Mouse (Mus musculus) embryonic facial prominence, embryonic 11.5 days (tissue): Measurements from ENCODE around the gene Slc7a4. TPM values are rescaled to one million over a fixed set of nuclear protein-coding genes. Genes with fewer than 3 reads are reported as not detected.

ENCODE experiments used
- ATAC-seq: fragments of 200-750 bp; cut with Nextera tagmentation; replicated peaks from 2 replicates; pipeline ENCODE4 v1.8.0; 2017; ENCODE audit warnings: low read depth; ENCODE audit not compliant: insufficient number of reproducible peaks, low FRiP score, low TSS enrichment
- DNase-seq: peaks from one replicate; pipeline ENCODE4 v3.0.0-alpha.2; 2015; ENCODE audit warnings: low spot score
- H3K27ac ChIP-seq: fragments of 300-500 bp; sonication (generic); replicated peaks from 2 replicates; pipeline ENCODE4 v1.5.1; 2014; ENCODE audit warnings: mild to moderate bottlenecking, low read depth, low read length, control low read depth
- H3K27me3 ChIP-seq: fragments of 300-500 bp; sonication (generic); 2 replicates; pipeline ENCODE4 v1.6.1; 2014; ENCODE audit warnings: mild to moderate bottlenecking, low read length, moderate library complexity, mixed read lengths; ENCODE audit not compliant: control insufficient read depth, insufficient read depth
- H3K36me3 ChIP-seq: fragments of 300-500 bp; sonication (generic); replicated peaks from 2 replicates; pipeline ENCODE4 v1.6.1; 2014; ENCODE audit warnings: low read depth, mild to moderate bottlenecking, low read length, moderate library complexity, mixed read lengths; ENCODE audit not compliant: control insufficient read depth, insufficient read depth
- H3K4me1 ChIP-seq: fragments of 300-500 bp; sonication (generic); 2 replicates; pipeline ENCODE4 v1.6.1; 2014; ENCODE audit warnings: low read length, mixed read lengths; ENCODE audit not compliant: control insufficient read depth, insufficient read depth
- H3K4me2 ChIP-seq: fragments of 300-500 bp; sonication (generic); 2 replicates; pipeline ENCODE4 v1.6.1; 2014; ENCODE audit warnings: low read depth, mild to moderate bottlenecking, control low read depth, low read length, moderate library complexity
- H3K4me3 ChIP-seq: fragments of 300-500 bp; sonication (generic); 2 replicates; pipeline ENCODE4 v1.5.1; 2014; ENCODE audit warnings: low read depth, low read length, control low read depth
- H3K9ac ChIP-seq: fragments of 300-500 bp; sonication (generic); replicated peaks from 2 replicates; pipeline ENCODE4 v1.6.1; 2014; ENCODE audit warnings: mild to moderate bottlenecking, control low read depth, low read length
- H3K9me3 ChIP-seq: fragments of 300-500 bp; sonication (generic); replicated peaks from 2 replicates; pipeline ENCODE4 v1.6.1; 2016; ENCODE audit warnings: mild to moderate bottlenecking, low read length, inconsistent platforms, mixed read lengths; ENCODE audit not compliant: control insufficient read depth
- WGBS: fragments of 180-500 bp; shearing (Covaris S2); extraction: QIAGEN DNeasy Blood & Tissue Kit; methylation state at CpG from one replicate; pipeline ENCODE4 v1.1.7; 2014; 5-methylcytosine and 5-hydroxymethylcytosine counted together
- polyA plus RNA-seq: library from polyadenylated mRNA; unstranded; fragments of >200 nt; fragmentation: Nextera tagmentation; extraction: Ambion mirVana; gene quantifications from 2 replicates; pipeline ENCODE4 v1.2.1, GENCODE M21; 2014

Slc7a4 gene
- polyA plus RNA-seq, 1 experiment from 2014 or later = 0.59 TPM

DNA sequence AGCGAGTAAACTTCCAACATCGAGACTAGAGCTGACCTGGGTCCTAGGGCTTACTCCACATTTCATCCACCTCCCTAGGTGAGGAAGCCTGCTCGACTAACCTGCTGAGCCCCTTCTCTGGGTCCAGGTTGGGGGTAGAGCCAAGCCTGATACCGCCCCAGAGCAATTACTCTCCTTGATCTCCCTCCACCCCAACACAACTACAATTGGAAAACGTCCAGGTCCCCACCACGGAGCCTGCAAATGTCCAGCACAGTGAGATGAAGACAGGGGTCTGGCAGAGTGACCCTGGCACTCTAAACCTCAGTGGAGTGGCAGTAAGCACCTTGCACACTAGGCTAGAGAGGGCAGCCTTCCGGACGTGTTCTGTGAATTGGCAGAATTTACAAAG is 6.2 kb downstream of the Slc7a4 start:
- peaks cover 25% of the 10 kb centered on the region for H3K27me3 ChIP-seq
- no peak overlapping the region for H3K27ac ChIP-seq
- H3K4me2 ChIP-seq = peak overlapping the region; percentile 74
- no peaks in the 10 kb centered on the region for H3K9me3 ChIP-seq
- ATAC-seq (0 out of 2 replicates have a peak, but pooled peaks have one; percentile 39), DNase-seq (no peak)
- peak overlapping the region; percentile 43 for H3K4me3 ChIP-seq
- H3K36me3 ChIP-seq = no peaks in the 10 kb centered on the region
- no peaks in the 10 kb centered on the region for H3K4me1 ChIP-seq
- H3K9ac ChIP-seq = peak overlapping the region; percentile 56
- WGBS = 18% methylated on average over 8 of the region's 8 CpGs

DNA sequence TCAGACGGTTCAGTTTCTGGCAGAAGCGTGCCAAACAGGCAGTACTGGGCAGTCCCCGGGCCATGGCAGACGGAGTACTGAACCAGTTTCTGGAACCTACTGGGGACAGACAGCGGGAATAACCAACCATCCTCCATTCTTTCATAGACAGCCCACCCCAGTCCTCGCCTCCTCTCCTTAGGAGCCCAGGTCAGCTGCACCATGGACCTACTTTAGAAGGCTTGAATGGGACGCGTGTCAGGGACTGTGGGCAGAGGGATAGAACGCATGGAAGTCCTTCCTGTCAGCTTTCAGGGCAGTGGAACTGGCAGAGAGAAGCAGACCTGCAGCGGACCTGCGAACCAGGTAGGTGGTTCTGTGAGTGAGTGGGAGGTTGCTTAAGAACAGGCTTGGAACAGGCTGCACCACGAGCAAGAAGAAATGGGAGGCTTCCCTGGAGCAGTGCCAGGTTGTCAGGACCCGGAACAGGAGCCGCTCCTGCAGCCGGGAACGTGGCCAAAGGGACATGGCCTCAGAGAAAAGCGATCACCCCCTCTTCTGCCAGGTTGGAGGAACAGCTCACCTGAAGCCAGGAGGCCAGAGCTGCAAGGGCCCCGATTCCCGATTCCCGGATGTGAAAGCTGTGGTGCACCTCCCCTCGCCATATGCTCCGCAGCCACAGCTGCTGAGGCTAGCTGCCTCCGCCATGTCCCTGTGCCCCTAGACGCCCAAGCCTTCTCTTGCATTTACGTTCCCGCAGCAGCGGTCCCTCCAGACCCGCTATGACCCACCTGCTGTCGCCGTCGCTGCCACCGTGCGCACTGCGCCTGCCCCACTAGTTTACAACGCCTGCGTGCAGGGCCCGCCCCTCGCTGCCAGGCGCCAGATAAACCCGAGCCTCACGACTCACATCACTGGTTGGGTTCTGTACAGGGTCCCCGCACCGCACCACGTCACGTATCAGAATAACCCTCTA is 6.9 kb downstream of the Slc7a4 start:
- H3K4me2 ChIP-seq = peak overlapping the region; percentile 74
- H3K9me3 ChIP-seq = no peaks in the 10 kb centered on the region
- H3K27ac ChIP-seq = no peak overlapping the region
- peak overlapping the region; percentile 43 for H3K4me3 ChIP-seq
- DNase-seq (peak; percentile 26), ATAC-seq (peak; percentile 23; the same call in 1 of the 2 replicates)
- no peaks in the 10 kb centered on the region for H3K4me1 ChIP-seq
- 14% methylated on average over 45 of the region's 45 CpGs for WGBS
- peak overlapping the region; percentile 56 for H3K9ac ChIP-seq
- H3K27me3 ChIP-seq = peaks cover 25% of the 10 kb centered on the region
- no peaks in the 10 kb centered on the region for H3K36me3 ChIP-seq

DNA sequence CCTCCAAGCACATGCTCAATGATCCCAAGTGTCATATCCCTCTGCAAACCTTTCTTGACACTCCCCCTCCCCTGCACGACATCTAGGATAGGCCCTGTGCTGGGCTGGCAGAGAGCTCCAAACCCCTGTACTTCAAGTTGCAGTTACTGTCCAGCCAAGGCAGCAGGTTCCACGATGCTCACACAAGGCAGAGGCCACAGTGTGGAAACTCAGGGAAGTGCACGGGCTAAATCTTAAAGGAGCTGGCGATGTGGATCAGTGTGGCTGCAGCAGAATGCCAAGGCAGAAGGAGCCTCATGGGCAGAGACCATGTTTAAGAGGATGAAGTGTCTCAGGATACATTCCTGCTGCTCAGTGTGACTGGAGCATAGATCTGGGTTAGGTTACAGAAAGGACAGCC is 16.8 kb downstream of the Slc7a4 start:
- no peaks in the 10 kb centered on the region for H3K9me3 ChIP-seq
- H3K9ac ChIP-seq = no peak overlapping the region
- no peak overlapping the region for H3K4me2 ChIP-seq
- no peak overlapping the region for H3K27ac ChIP-seq
- H3K27me3 ChIP-seq = peaks cover 2% of the 10 kb centered on the region; the same call in 1 of the 2 replicates
- WGBS = 26% methylated on average over 4 of the region's 4 CpGs
- 0 out of 2 replicates have a peak, but pooled peaks cover 2% of the 10 kb centered on the region for H3K4me1 ChIP-seq
- no peaks in the 10 kb centered on the region for H3K36me3 ChIP-seq
- no peak overlapping the region for H3K4me3 ChIP-seq
- DNase-seq (peak; percentile 34), ATAC-seq (no peak)

DNA sequence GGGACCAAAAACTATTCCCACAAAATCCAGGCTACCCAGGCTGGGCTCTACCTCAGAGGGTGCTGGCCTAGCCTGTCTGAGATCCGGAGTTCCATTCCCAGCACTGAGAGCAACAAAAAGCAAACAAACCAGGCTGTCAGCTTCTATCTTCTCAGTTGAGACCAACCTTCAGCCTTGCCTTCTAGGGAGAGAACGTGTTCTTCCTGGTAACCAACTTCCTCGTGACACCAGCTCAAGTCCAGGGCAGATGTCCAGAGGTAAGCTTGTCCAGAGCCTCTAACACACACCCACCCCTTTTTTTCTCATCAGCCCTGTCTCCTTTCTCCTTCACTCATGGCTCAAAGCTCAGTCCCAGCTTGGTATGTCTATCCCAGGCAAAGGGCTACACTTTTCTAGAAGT is 18.2 kb downstream of the Slc7a4 start:
- Histone ChIP-seq H3K9me3 (no peaks in the 10 kb centered on the region), H3K27me3 (peaks cover 4% of the 10 kb centered on the region; the same call in 1 of the 2 replicates), H3K36me3 (no peaks in the 10 kb centered on the region), H3K4me3 (no peak overlapping the region), H3K9ac (no peak overlapping the region), H3K4me2 (no peak overlapping the region), H3K27ac (no peak overlapping the region), H3K4me1 (0 out of 2 replicates have a peak, but pooled peaks cover 2% of the 10 kb centered on the region)
- 66% methylated on average over 3 of the region's 3 CpGs for WGBS
- no peak for DNase-seq
- no peak for ATAC-seq

DNA sequence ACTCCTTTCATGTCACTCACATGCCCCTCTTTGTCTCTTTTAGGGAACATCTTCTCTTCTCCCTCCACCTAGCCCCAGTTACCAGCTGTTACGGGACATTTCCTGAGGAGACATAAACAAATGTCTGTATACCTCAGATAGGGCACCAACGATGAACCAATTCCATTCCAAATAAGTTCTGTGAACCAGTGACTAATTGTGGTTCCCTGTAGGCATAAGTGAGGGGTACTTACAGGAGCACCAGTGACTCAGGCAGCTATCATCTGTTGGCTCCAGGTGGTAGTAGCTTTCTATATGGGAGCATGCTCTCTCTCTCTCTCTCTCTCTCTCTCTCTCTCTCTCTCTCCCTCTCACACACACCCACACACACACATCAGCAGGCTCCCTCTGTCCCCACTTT is 18.8 kb downstream of the Slc7a4 start:
- H3K9ac ChIP-seq = no peak overlapping the region
- 73% methylated on average over 2 of the region's 2 CpGs for WGBS
- H3K4me2 ChIP-seq = no peak overlapping the region
- H3K9me3 ChIP-seq = no peaks in the 10 kb centered on the region
- no peaks in the 10 kb centered on the region for H3K36me3 ChIP-seq
- H3K27me3 ChIP-seq = peaks cover 4% of the 10 kb centered on the region; the same call in 1 of the 2 replicates
- H3K27ac ChIP-seq = no peak overlapping the region
- no peak for ATAC-seq
- no peak for DNase-seq
- no peak overlapping the region for H3K4me3 ChIP-seq
- peaks cover 2% of the 10 kb centered on the region; the same call in 1 of the 2 replicates for H3K4me1 ChIP-seq

DNA sequence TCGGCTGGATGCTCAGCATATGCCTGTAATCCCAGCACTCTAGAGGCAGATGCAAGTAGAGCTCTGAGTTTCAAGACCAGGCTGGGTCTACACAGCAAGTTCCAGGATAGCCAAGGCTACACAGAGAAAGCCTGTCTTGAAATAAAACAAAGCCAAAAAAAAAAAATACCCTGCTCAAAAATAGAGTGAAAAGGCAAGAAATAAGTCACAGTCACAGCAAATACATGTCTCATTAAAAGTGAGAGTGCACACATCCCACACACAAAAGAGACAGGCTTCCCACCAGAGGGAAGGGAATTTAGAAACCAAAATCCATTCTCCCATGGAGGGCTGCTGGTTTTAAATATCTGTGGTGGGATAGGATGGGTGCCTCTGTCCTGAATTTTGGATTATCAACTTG is 19.4 kb downstream of the Slc7a4 start:
- H3K36me3 ChIP-seq = no peaks in the 10 kb centered on the region
- no peak overlapping the region for H3K4me2 ChIP-seq
- H3K4me3 ChIP-seq = no peak overlapping the region
- ATAC-seq = no peak
- H3K4me1 ChIP-seq = peaks cover 8% of the 10 kb centered on the region; the same call in 1 of the 2 replicates
- H3K9me3 ChIP-seq = no peaks in the 10 kb centered on the region
- H3K9ac ChIP-seq = no peak overlapping the region
- H3K27me3 ChIP-seq = peaks cover 4% of the 10 kb centered on the region; the same call in 1 of the 2 replicates
- no peak for DNase-seq
- 15% methylated on average over 1 of the region's 1 CpGs for WGBS
- no peak overlapping the region for H3K27ac ChIP-seq

DNA sequence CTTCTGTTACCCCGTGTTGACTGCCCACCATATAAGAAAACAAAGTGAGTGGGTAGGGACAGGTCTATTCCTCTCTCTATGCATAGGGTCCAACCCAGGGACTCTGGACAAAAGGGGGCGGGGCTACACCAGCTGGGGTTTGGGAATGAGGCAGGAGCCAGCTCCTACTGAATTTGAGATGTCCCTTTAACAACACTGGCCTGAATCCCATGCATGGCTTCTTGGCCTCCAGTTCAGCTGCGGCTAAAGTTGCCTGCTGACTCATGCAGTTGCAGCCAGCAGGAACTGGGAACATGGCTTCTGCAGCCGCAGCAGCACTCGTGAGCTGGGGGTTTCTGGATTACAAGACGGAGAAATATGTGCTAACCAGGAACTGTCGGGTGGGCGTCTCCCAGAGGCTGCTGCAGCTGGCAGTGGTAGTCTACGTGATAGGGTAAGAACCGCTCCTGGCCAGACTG is 21.2 kb downstream of the Slc7a4 start, which contains the start of gene P2rx6:
P2rx6 (plus strand) TSS at position 135 of the 458 bp plus-strand sequence.
- H3K4me3 ChIP-seq = peak within 1 kb of the TSS; percentile 18
- DNase-seq (peak; percentile 54), ATAC-seq (peak; percentile 63)
- H3K4me1 ChIP-seq = peaks cover 8% of the 10 kb centered on the region; the same call in 1 of the 2 replicates
- no peak within 1 kb of the TSS for H3K27ac ChIP-seq
- WGBS = under 1% methylated on average over 10 of the region's 10 CpGs
- 0 out of 2 replicates have a peak within 1 kb of the TSS, but pooled peaks have one; percentile 18 for H3K9ac ChIP-seq
- H3K36me3 ChIP-seq = no peaks in the 10 kb centered on the region
- peaks cover 4% of the 10 kb centered on the region; the same call in 1 of the 2 replicates for H3K27me3 ChIP-seq
- peak within 1 kb of the TSS; percentile 48 for H3K4me2 ChIP-seq
- H3K9me3 ChIP-seq = no peaks in the 10 kb centered on the region
